Mouse (Mus musculus): Measurements from ENCODE around the gene C87436.

Gene C87436

GRCm38 (mm10) chr6:86519767-86520345, 81.7 kb downstream of the C87436 start:
- DNase-seq, result no peak

GRCm38 (mm10) chr6:86522001-86522911, 84.1 kb downstream of the C87436 start:
- no peak for DNase-seq

Data from cerebellum, adult 9-10 months (tissue).